Mouse (Mus musculus) intestine, embryonic 16.5 days (tissue): Measurements from ENCODE around the gene Gstp3. TPM values are rescaled to one million over a fixed set of nuclear protein-coding genes. Genes with fewer than 3 reads are reported as not detected.

Source experiments
- polyA plus RNA-seq: library from polyadenylated mRNA; unstranded; fragments of >200 nt; fragmentation: Nextera tagmentation; extraction: Ambion mirVana; gene quantifications from 2 replicates; pipeline ENCODE4 v1.2.1, GENCODE M21; 2015

Gstp3 gene
- polyA plus RNA-seq, 1 experiment from 2014 or later = 15.1 TPM

Other genes starting within 250 kb of the Gstp3 start
- gene Chka, start 207.8 kb downstream of the Gstp3 start, polyA plus RNA-seq = 57.8 and 67.5 TPM in 2 replicates
- 73.3 and 84.5 TPM in 2 replicates for gene Tcirg1, start 152.4 kb downstream of the Gstp3 start, polyA plus RNA-seq
- gene Ndufs8, start 146.8 kb downstream of the Gstp3 start, polyA plus RNA-seq = 412 and 424 TPM in 2 replicates
- gene Aldh3b1, start 129.8 kb downstream of the Gstp3 start, polyA plus RNA-seq = 4.2 TPM in 2 replicates
- gene Unc93b1, start 124.4 kb downstream of the Gstp3 start, polyA plus RNA-seq = 27.0 and 29.8 TPM in 2 replicates
- gene Aldh3b3, start 100.9 kb downstream of the Gstp3 start, polyA plus RNA-seq = not detected in 2 replicates
- 0.61 and 1.2 TPM in 2 replicates for gene Aldh3b2, start 87.2 kb downstream of the Gstp3 start, polyA plus RNA-seq
- gene Acy3, start 73.0 kb downstream of the Gstp3 start, polyA plus RNA-seq = 16.9 and 20.1 TPM in 2 replicates
- 0.73 and 0.83 TPM in 2 replicates for gene Tbx10, start 66.8 kb downstream of the Gstp3 start, polyA plus RNA-seq
- 40.9 and 41.0 TPM in 2 replicates for gene Nudt8, start 59.0 kb downstream of the Gstp3 start, polyA plus RNA-seq
- 2.0 and 2.4 TPM in 2 replicates for gene Gm49405, start 58.9 kb downstream of the Gstp3 start, polyA plus RNA-seq
- gene Doc2g, start 56.3 kb downstream of the Gstp3 start, polyA plus RNA-seq = 2.4 and 3.4 TPM in 2 replicates
- 299 and 309 TPM in 2 replicates for gene Ndufv1, start 46.8 kb downstream of the Gstp3 start, polyA plus RNA-seq
- gene Gstp1, start 21.6 kb downstream of the Gstp3 start, polyA plus RNA-seq = 1,107 and 1,114 TPM in 2 replicates
- gene Gstp2, start 13.5 kb downstream of the Gstp3 start, polyA plus RNA-seq = 33.6 and 65.0 TPM in 2 replicates
- 2.1 and 3.1 TPM in 2 replicates for gene Cabp2, start 22.0 kb upstream of the Gstp3 start, polyA plus RNA-seq
- gene Cdk2ap2, start 37.6 kb upstream of the Gstp3 start, polyA plus RNA-seq = 159 TPM in 2 replicates
- gene Pitpnm1, start 40.4 kb upstream of the Gstp3 start, polyA plus RNA-seq = 17.5 and 19.7 TPM in 2 replicates
- 78.4 and 81.2 TPM in 2 replicates for gene Aip, start 66.3 kb upstream of the Gstp3 start, polyA plus RNA-seq
- gene Gpr152, start 80.2 kb upstream of the Gstp3 start, polyA plus RNA-seq = 0.04 TPM in 1 of 2 replicates, not detected in the other
- 0.11 and 0.20 TPM in 2 replicates for gene Cabp4, start 84.5 kb upstream of the Gstp3 start, polyA plus RNA-seq
- 264 and 288 TPM in 2 replicates for gene Coro1b, start 89.0 kb upstream of the Gstp3 start, polyA plus RNA-seq
- gene Ptprcap, start 94.0 kb upstream of the Gstp3 start, polyA plus RNA-seq = 5.8 and 6.7 TPM in 2 replicates
- gene Rps6kb2, start 103.8 kb upstream of the Gstp3 start, polyA plus RNA-seq = 43.9 and 49.7 TPM in 2 replicates
- 1.3 and 1.4 TPM in 2 replicates for gene Carns1, start 115.9 kb upstream of the Gstp3 start, polyA plus RNA-seq
- 3.6 and 4.0 TPM in 2 replicates for gene Tbc1d10c, start 131.7 kb upstream of the Gstp3 start, polyA plus RNA-seq
- 759 and 799 TPM in 2 replicates for gene Ppp1ca, start 132.5 kb upstream of the Gstp3 start, polyA plus RNA-seq
- gene Rad9a, start 142.1 kb upstream of the Gstp3 start, polyA plus RNA-seq = 31.7 and 34.2 TPM in 2 replicates
- 5.9 TPM in 2 replicates for gene Clcf1, start 154.7 kb upstream of the Gstp3 start, polyA plus RNA-seq
- gene AC109138.7, start 154.8 kb upstream of the Gstp3 start, polyA plus RNA-seq = not detected in 2 replicates
- 46.7 and 52.9 TPM in 2 replicates for gene Pold4, start 172.3 kb upstream of the Gstp3 start, polyA plus RNA-seq
- gene Ssh3, start 209.6 kb upstream of the Gstp3 start, polyA plus RNA-seq = 31.8 and 33.6 TPM in 2 replicates
- gene Ankrd13d, start 223.6 kb upstream of the Gstp3 start, polyA plus RNA-seq = 4.1 and 4.6 TPM in 2 replicates
- gene Grk2, start 246.7 kb upstream of the Gstp3 start, polyA plus RNA-seq = 15.3 and 15.4 TPM in 2 replicates